Mouse (Mus musculus) embryonic fibroblast, embryonic 13.5 days (primary cell): ENCODE measurements around the gene Kif21b.

Source experiments
- CTCF ChIP-seq: IDR thresholded peaks from 2 replicates; pipeline ENCODE4 v1.5.1; 2011; ENCODE audit warnings: mild to moderate bottlenecking, control low read depth, low read length, moderate library complexity, borderline replicate concordance; ENCODE audit not compliant: insufficient read depth
- POLR2A ChIP-seq: IDR thresholded peaks from 2 replicates; pipeline ENCODE4 v1.6.1; 2011; ENCODE audit warnings: low read depth, mild to moderate bottlenecking, control low read depth, low read length, moderate library complexity

DNA sequence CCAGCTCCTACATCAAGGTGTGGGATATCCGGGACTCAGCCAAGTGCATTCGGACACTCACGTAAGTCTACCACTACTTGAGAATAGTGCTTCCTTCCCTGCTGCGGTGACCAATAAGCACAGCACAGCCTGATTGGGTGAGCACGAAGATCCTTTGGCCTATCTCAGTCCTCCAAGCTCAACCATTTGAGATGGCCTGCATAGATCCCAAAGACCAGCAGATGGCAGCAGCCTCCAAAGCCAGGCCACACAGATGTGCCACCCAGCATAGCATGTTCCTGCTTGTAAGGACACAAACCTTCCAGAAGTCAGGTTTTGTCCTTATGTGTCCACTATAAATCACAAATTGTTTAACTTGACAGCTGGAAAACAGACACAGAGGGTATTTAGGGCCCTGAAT lies 38.9 kb downstream of the Kif21b start:
- TF ChIP-seq POLR2A: no peak
- peak; percentile 84; the same call in 1 of the 2 replicates for TF ChIP-seq CTCF
